Comparison of ENCODE assay signal across 8 mouse cellular contexts in genomic region chr16:77662107-77662518, GRCm38 (mm10).
A peak's percentile ranks its signal among the peaks of the same experiment; 100 is the strongest.
DNase-seq lines count a peak whose midpoint lies in the region; ATAC-seq and TF ChIP-seq lines count a peak whose summit lies in the region.

No protein-coding gene starts in this region.

- WGBS in stomach, embryonic 15.5 days: 30% methylated on average over 4 of the region's 4 CpGs
- WGBS in stomach, postnatal 0 days: 36% methylated on average over 4 of the region's 4 CpGs

- H3K4me1 ChIP-seq in stomach, embryonic 15.5 days: peaks cover 4% of the 10 kb centered on the region; the same call in 1 of the 2 replicates
- H3K4me1 ChIP-seq in stomach, postnatal 0 days (replicated peaks; ENCODE audit: control insufficient read depth, insufficient read depth): no peaks in the 10 kb centered on the region

- 0 out of 2 replicates have a peak, but pooled peaks have one; percentile 39 for ATAC-seq in stomach, embryonic 15.5 days (ENCODE audit: insufficient read depth, low FRiP score, low read depth)
- ATAC-seq in stomach, postnatal 0 days (ENCODE audit: low FRiP score, low TSS enrichment): no peak
- no peak for ATAC-seq in activated CD4-positive, CD25-positive, alpha-beta regulatory T cell, adult 4 months

- no peaks in the 10 kb centered on the region for H3K36me3 ChIP-seq in stomach, embryonic 15.5 days
- no peaks in the 10 kb centered on the region for H3K36me3 ChIP-seq in stomach, postnatal 0 days (ENCODE audit: control insufficient read depth, insufficient read depth, low read length)

- no peak overlapping the region for H3K27ac ChIP-seq in stomach, embryonic 15.5 days
- no peak overlapping the region for H3K27ac ChIP-seq in stomach, postnatal 0 days (replicated peaks)

- no peaks in the 10 kb centered on the region for H3K27me3 ChIP-seq in stomach, embryonic 15.5 days (replicated peaks)
- H3K27me3 ChIP-seq in stomach, postnatal 0 days (ENCODE audit: control insufficient read depth, insufficient read depth, low read length): no peaks in the 10 kb centered on the region

- intact Hi-C loops in left cerebral cortex, postnatal 36 days (cut with DNase I): no loop called here
- intact Hi-C loops in heart, postnatal 14 days (cut with DNase I): no loop called here

- TF ChIP-seq CTCF in stomach, postnatal 0 days (IDR thresholded peaks at IDR 0.05; ENCODE audit: low read depth): no peak

- DNase-seq in stomach, postnatal 0 days (ENCODE audit: low spot score): no peak
- DNase-seq in forelimb bud, embryonic 11.5 days (ENCODE audit: low read depth, low spot score): peak; percentile 92
- peak; percentile 39 to 56 for DNase-seq in left cerebral cortex, postnatal 36 days (ENCODE audit: low spot score in 2 of 2)
- DNase-seq in right cerebral cortex, postnatal 25 days: peak; percentile 51
- no peak for DNase-seq in thymus, postnatal 14 days
- DNase-seq in heart, postnatal 14 days: no peak

- no peaks in the 10 kb centered on the region for H3K9me3 ChIP-seq in stomach, embryonic 15.5 days
- no peaks in the 10 kb centered on the region for H3K9me3 ChIP-seq in stomach, postnatal 0 days (ENCODE audit: control insufficient read depth, low read length)

- no peak for TF ChIP-seq EP300 in stomach, postnatal 0 days (optimal IDR thresholded peaks at IDR 0.05)

- no peak overlapping the region for H3K4me3 ChIP-seq in stomach, embryonic 15.5 days (replicated peaks)
- H3K4me3 ChIP-seq in stomach, postnatal 0 days (ENCODE audit: low read depth, low read length): no peak overlapping the region

- no peak overlapping the region for H3K9ac ChIP-seq in stomach, embryonic 15.5 days
- no peak overlapping the region for H3K9ac ChIP-seq in stomach, postnatal 0 days (ENCODE audit: low read length)

- H3K4me2 ChIP-seq in stomach, embryonic 15.5 days: no peak overlapping the region
- H3K4me2 ChIP-seq in stomach, postnatal 0 days (replicated peaks; ENCODE audit: low read depth): no peak overlapping the region

Comparison
In these comparisons a context has a peak if more than half of its experiments do, and no peak if none do; other contexts are left out.
1. DNase-seq: peak in forelimb bud, embryonic 11.5 days (single experiment), left cerebral cortex, postnatal 36 days (2 of 2) and right cerebral cortex, postnatal 25 days (single experiment); none in stomach, postnatal 0 days (single experiment), thymus, postnatal 14 days (single experiment) and heart, postnatal 14 days (0 of 2).